Mouse (Mus musculus) MEL (cell line): ENCODE results near the gene Htatip2. TPM values are rescaled to one million over a fixed set of nuclear protein-coding genes. Genes with fewer than 3 reads are reported as not detected.

Experiments
- DNase-seq: peaks from one replicate; pipeline ENCODE4 v3.0.0; 2011; ENCODE audit warnings: low read depth, low spot score
- H3K27ac ChIP-seq: 2 replicates; pipeline ENCODE4 v1.5.1; 2012; ENCODE audit warnings: low read depth, mild to moderate bottlenecking, control low read depth, low read length, moderate library complexity; ENCODE audit not compliant: control insufficient read depth
- H3K27me3 ChIP-seq, 2 experiments: fragments of 150-350 bp in 1 of 2; sonication (generic) in 1 of 2; 2 replicates each; pipeline ENCODE4 v1.6.1; 2012; ENCODE audit warnings: low read length in 2 of 2, mild to moderate bottlenecking in 2 of 2, improper control_type of control experiment in 1 of 2, moderate library complexity in 1 of 2; ENCODE audit not compliant: insufficient read depth in 2 of 2, control insufficient read depth in 1 of 2
- H3K36me3 ChIP-seq, 2 experiments: 2 replicates each; pipeline ENCODE4 v1.6.1; 2012 to 2014; ENCODE audit warnings: low read length in 2 of 2, improper control_type of control experiment in 1 of 2, inconsistent platforms in 1 of 2, mild to moderate bottlenecking in 1 of 2; ENCODE audit not compliant: insufficient read depth in 2 of 2, control insufficient read depth in 1 of 2
- H3K4me1 ChIP-seq, 2 experiments: fragments of 150-350 bp in 1 of 2; sonication (generic) in 1 of 2; 2 replicates each; pipeline ENCODE4 v1.6.1; 2012; ENCODE audit warnings: low read length in 2 of 2, improper control_type of control experiment in 1 of 2, mild to moderate bottlenecking in 1 of 2; ENCODE audit not compliant: insufficient read depth in 2 of 2, control insufficient read depth in 1 of 2
- H3K4me3 ChIP-seq, 2 experiments: fragments of 150-350 bp in 1 of 2; sonication (generic) in 1 of 2; 2 replicates each; pipeline ENCODE4 v1.5.1; 2012; ENCODE audit warnings: low read depth in 2 of 2, low read length in 2 of 2, mild to moderate bottlenecking in 2 of 2, moderate library complexity in 2 of 2, control low read depth in 1 of 2, improper control_type of control experiment in 1 of 2; ENCODE audit not compliant: control insufficient read depth in 1 of 2, insufficient read depth in 1 of 2
- H3K79me2 ChIP-seq: 2 replicates; pipeline ENCODE4 v1.6.1; 2012; ENCODE audit warnings: mild to moderate bottlenecking, low read length, moderate library complexity; ENCODE audit not compliant: control insufficient read depth, poor library complexity, insufficient read depth
- H3K9ac ChIP-seq: 2 replicates; pipeline ENCODE4 v1.6.1; 2012; ENCODE audit warnings: low read depth, mild to moderate bottlenecking, control low read depth, low read length, moderate library complexity; ENCODE audit not compliant: control insufficient read depth, poor library complexity, severe bottlenecking
- H3K9me3 ChIP-seq: fragments of 150-350 bp; sonication (generic); replicated peaks from 2 replicates; pipeline ENCODE4 v1.6.1; 2012; ENCODE audit warnings: mild to moderate bottlenecking, low read length, improper control_type of control experiment, moderate library complexity; ENCODE audit not compliant: insufficient read depth
- MAFK ChIP-seq: IDR thresholded peaks from 2 replicates; pipeline ENCODE4 v1.6.1; 2011; ENCODE audit warnings: low read depth, mild to moderate bottlenecking, low read length, improper control_type of control experiment, borderline replicate concordance
- MEF2A ChIP-seq: IDR thresholded peaks from 2 replicates; pipeline ENCODE4 v1.6.1; 2014; ENCODE audit warnings: low read depth, mild to moderate bottlenecking, inconsistent platforms, low read length, improper control_type of control experiment; ENCODE audit not compliant: poor library complexity, insufficient replicate concordance, severe bottlenecking; ENCODE audit errors: extremely low read depth
- RCOR1 ChIP-seq: IDR thresholded peaks from 2 replicates; pipeline ENCODE4 v1.6.1; 2012; ENCODE audit warnings: low read depth, mild to moderate bottlenecking, inconsistent platforms, low read length, improper control_type of control experiment
- SMC3 ChIP-seq: IDR thresholded peaks from 2 replicates; pipeline ENCODE4 v1.6.1; 2011; ENCODE audit warnings: low read depth, low read length, improper control_type of control experiment
- ZKSCAN1 ChIP-seq: IDR thresholded peaks from 2 replicates; pipeline ENCODE4 v1.6.1; 2012; ENCODE audit warnings: low read depth, mild to moderate bottlenecking, inconsistent platforms, low read length, improper control_type of control experiment, moderate library complexity
- ZNF384 ChIP-seq: IDR thresholded peaks from 2 replicates; pipeline ENCODE4 v1.6.1; 2012; ENCODE audit warnings: low read depth, mild to moderate bottlenecking, inconsistent platforms, low read length, improper control_type of control experiment
- polyA plus RNA-seq, 2 experiments: library from polyadenylated mRNA; stranded (reverse) in 1 of 2; unstranded in 1 of 2; fragments of >175 nt in 1 of 2; fragments of >200 nt in 1 of 2; gene quantifications; 2 replicates each; pipeline versions ENCODE4 v1.2.1 to v1.2.4; 2012; ENCODE audit warnings: low replicate concordance in 2 of 2, low read depth in 1 of 2; ENCODE audit not compliant: insufficient read length in 2 of 2, insufficient read depth in 1 of 2, missing spikeins in 1 of 2
- total RNA-seq: library from RNA; depleted of rRNA; stranded (reverse); fragments of 300-350 nt; gene quantifications from 2 replicates; pipeline ENCODE4 v1.2.3, GENCODE M21; 2012; rRNA removed

Htatip2 gene
- total and polyA plus RNA-seq, 3 experiments, result 22.5 to 37.8 TPM; not detected in 1

DNA sequence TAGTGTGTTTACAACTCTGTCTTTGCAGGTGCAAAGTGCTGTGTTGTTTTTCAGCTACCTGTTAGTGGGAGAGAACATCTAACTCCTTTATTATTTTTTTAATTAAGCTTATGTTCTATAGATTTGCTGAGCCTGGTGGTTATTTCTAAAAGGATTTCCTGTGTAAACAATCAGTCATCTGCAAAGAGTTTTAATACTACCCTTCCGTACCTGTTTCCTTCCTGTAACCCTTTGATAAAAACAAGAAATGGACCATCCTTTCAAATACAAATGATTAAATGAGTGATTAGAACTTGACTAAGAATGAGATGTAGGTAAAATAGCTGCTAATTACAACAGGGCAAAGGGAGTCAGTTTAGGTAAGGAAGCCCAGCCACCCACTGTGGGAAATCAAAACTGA lies 62.5 kb downstream of the Htatip2 start (continued):
- no peak for TF ChIP-seq MAFK
- no peak for TF ChIP-seq ZNF384
- no peak for TF ChIP-seq ZKSCAN1

DNA sequence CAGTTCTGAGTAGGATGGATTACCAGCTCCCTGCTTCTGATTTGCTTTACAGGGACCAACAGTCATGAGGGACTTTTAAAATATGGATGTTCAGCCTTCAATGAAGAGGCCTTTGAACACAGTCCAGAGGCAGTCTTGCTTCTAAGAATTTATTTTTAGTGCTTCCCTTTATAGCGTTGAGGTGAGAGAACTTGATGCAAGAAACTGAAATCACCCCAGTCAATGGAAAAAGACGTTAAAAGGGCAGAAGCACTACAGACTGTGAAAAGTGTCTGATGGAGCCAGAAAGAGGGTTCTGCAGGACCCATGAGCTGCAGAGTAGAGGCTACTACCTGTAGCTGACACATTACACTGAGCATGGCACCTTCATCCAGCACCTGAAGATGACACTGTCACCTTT lies 63.1 kb downstream of the Htatip2 start:
- Histone ChIP-seq H3K4me3 (no peak overlapping the region), H3K27me3 (no peaks in the 10 kb centered on the region), H3K9ac (no peak overlapping the region), H3K4me1 (no peaks in the 10 kb centered on the region), H3K27ac (no peak overlapping the region), H3K79me2 (no peaks in the 10 kb centered on the region), H3K36me3 (peaks cover 0 to 35% of the 10 kb centered on the region in 2 experiments; a peak in 2 of 4 replicates)
- DNase-seq, result no peak
- TF ChIP-seq RCOR1 (no peak), SMC3 (no peak), MEF2A (peak; percentile 70; the same call in 1 of the 2 replicates)
- TF ChIP-seq, all 39 proteins: peak for 1
- H3K9me3 ChIP-seq, result no peaks in the 10 kb centered on the region

Other genes with a start within 250 kb of the Htatip2 start
- not detected in 2 replicates for gene Dbx1, start 122.3 kb upstream of the Htatip2 start, total RNA-seq
- gene Dbx1, start 122.3 kb upstream of the Htatip2 start, polyA plus RNA-seq, result not detected
- gene Prmt3, start 19.2 kb downstream of the Htatip2 start, total RNA-seq, result 72.6 and 73.9 TPM in 2 replicates
- gene Prmt3, start 19.2 kb downstream of the Htatip2 start, polyA plus RNA-seq, result 10 to 100 TPM; 62.5 to 63.7 TPM
- not detected in 2 replicates for gene Slc6a5, start 151.0 kb downstream of the Htatip2 start, total RNA-seq
- not detected for gene Slc6a5, start 151.0 kb downstream of the Htatip2 start, polyA plus RNA-seq
- not detected in 2 replicates for gene Nell1, start 215.7 kb downstream of the Htatip2 start, total RNA-seq
- not detected for gene Nell1, start 215.7 kb downstream of the Htatip2 start, polyA plus RNA-seq